Mouse (Mus musculus) layer of hippocampus, postnatal 14 days (tissue): ENCODE results near the gene Fam189a1. TPM values are rescaled to one million over a fixed set of nuclear protein-coding genes. Genes with fewer than 3 reads are reported as not detected.
A peak's percentile ranks its signal among the peaks of the same experiment; 100 is the strongest.

Experiments
- DNase-seq, 2 experiments: peaks; one replicate each; pipeline ENCODE4 v3.0.0; 2021 to 2022; ENCODE audit warnings: low spot score in 2 of 2, mixed read lengths in 1 of 2
- long read RNA-seq, 2 experiments: library from polyadenylated mRNA; stranded (forward); transcript quantifications; one replicate each; pipeline ENCODE4 v2.0.0; 2021
- total RNA-seq, 2 experiments: library from RNA; stranded (reverse); gene quantifications; 2 replicates each; pipeline ENCODE4 v1.2.3; 2021

Fam189a1 gene
- total RNA-seq = 10 to 100 TPM; 70.5 to 72.7 TPM
- long read RNA-seq, experiment 1, full-length matches to known transcripts = 11 of 22 reads
- long read RNA-seq, experiment 1, partial matches to known transcripts = 6 of 22 reads
- long read RNA-seq, experiment 1, other reads (novel, unspliced or antisense) = 5 of 22 reads
- long read RNA-seq, experiment 2, full-length matches to known transcripts = 17 of 34 reads
- long read RNA-seq, experiment 2, partial matches to known transcripts = 2 of 34 reads
- long read RNA-seq, experiment 2, other reads (novel, unspliced or antisense) = 15 of 34 reads

- peak; percentile 26 to 28 for DNase-seq
Measured at GRCm38 (mm10) chr7:65156514-65156911, at the start of gene Fam189a1. Fam189a1 (minus strand) TSS chr7:65156570.

- no peak for DNase-seq
Measured at GRCm38 (mm10) chr7:65206021-65206420, 49.7 kb upstream of the Fam189a1 start.

GRCm38 (mm10) chr7:65202719-65203118 lies 46.3 kb upstream of the Fam189a1 start:
- DNase-seq = no peak

GRCm38 (mm10) chr7:65180694-65181093 lies 24.3 kb upstream of the Fam189a1 start:
- DNase-seq = no peak

GRCm38 (mm10) chr7:65170762-65171161 lies 14.4 kb upstream of the Fam189a1 start:
- no peak for DNase-seq

- no peak for DNase-seq
Measured at GRCm38 (mm10) chr7:65157031-65158025, 958 bp upstream of the Fam189a1 start.

GRCm38 (mm10) chr7:65155628-65156513 lies 499 bp downstream of the Fam189a1 start:
- peak; percentile 46 to 63 for DNase-seq

GRCm38 (mm10) chr7:65154576-65154975 lies 1.8 kb downstream of the Fam189a1 start:
- peak in 1 of 2 experiments; percentile 19 for DNase-seq

- DNase-seq = no peak
Measured at GRCm38 (mm10) chr7:65153846-65154245, 2.5 kb downstream of the Fam189a1 start.

GRCm38 (mm10) chr7:65151526-65151925 lies 4.8 kb downstream of the Fam189a1 start:
- no peak for DNase-seq

- DNase-seq = no peak
Measured at GRCm38 (mm10) chr7:65149040-65149439, 7.3 kb downstream of the Fam189a1 start.

- DNase-seq = no peak
Measured at GRCm38 (mm10) chr7:65144881-65145280, 11.5 kb downstream of the Fam189a1 start.

- DNase-seq = no peak
Measured at GRCm38 (mm10) chr7:65141907-65142698, 14.3 kb downstream of the Fam189a1 start.

GRCm38 (mm10) chr7:65140832-65141231 lies 15.5 kb downstream of the Fam189a1 start:
- DNase-seq = no peak

GRCm38 (mm10) chr7:65140099-65140498 lies 16.3 kb downstream of the Fam189a1 start:
- DNase-seq = no peak

- DNase-seq = no peak
Measured at GRCm38 (mm10) chr7:65123766-65124165, 32.6 kb downstream of the Fam189a1 start.

GRCm38 (mm10) chr7:65116903-65117302 lies 39.5 kb downstream of the Fam189a1 start:
- peak in 1 of 2 experiments; percentile 29 for DNase-seq

- no peak for DNase-seq
Measured at GRCm38 (mm10) chr7:65115366-65115765, 41.0 kb downstream of the Fam189a1 start.

- DNase-seq = peak; percentile 36 to 79
Measured at GRCm38 (mm10) chr7:65111664-65112063, 44.7 kb downstream of the Fam189a1 start.

GRCm38 (mm10) chr7:65105566-65105965 lies 50.8 kb downstream of the Fam189a1 start:
- DNase-seq = no peak
